Mouse (Mus musculus) ES-Bruce4 (cell line): ENCODE data around the gene Ppp4r4. TPM values are rescaled to one million over a fixed set of nuclear protein-coding genes. Genes with fewer than 3 reads are reported as not detected.
"Not testable (repeated sequence)": the region's sequence is repeated elsewhere in the genome, so short reads cannot be mapped to it uniquely, and the experiment has no call there.

Experiments
- H3K27ac ChIP-seq: 2 replicates; pipeline ENCODE4 v1.5.1; 2012; ENCODE audit warnings: low read length, inconsistent platforms; ENCODE audit not compliant: insufficient read depth
- H3K27me3 ChIP-seq: 2 replicates; pipeline ENCODE4 v1.6.1; 2012; ENCODE audit warnings: mild to moderate bottlenecking, low read length, inconsistent platforms; ENCODE audit not compliant: control insufficient read depth, poor library complexity, insufficient read depth, severe bottlenecking
- H3K36me3 ChIP-seq: 2 replicates; pipeline ENCODE4 v1.6.1; 2012; ENCODE audit warnings: inconsistent platforms, mild to moderate bottlenecking, low read length, moderate library complexity; ENCODE audit not compliant: control insufficient read depth, poor library complexity, insufficient read depth, severe bottlenecking
- H3K4me1 ChIP-seq: one replicate; pipeline ENCODE4 v1.8.1; 2011; ENCODE audit warnings: low read length; ENCODE audit not compliant: control insufficient read depth, insufficient read depth
- H3K4me3 ChIP-seq: 2 replicates; pipeline ENCODE4 v1.5.1; 2011; ENCODE audit warnings: low read depth, mild to moderate bottlenecking, low read length
- H3K9ac ChIP-seq: 2 replicates; pipeline ENCODE4 v1.6.1; 2012; ENCODE audit warnings: low read depth, mild to moderate bottlenecking, inconsistent platforms; ENCODE audit not compliant: poor library complexity, severe bottlenecking
- H3K9me3 ChIP-seq: replicated peaks from 2 replicates; pipeline ENCODE4 v1.6.1; 2012; ENCODE audit warnings: mild to moderate bottlenecking, low read length, inconsistent platforms; ENCODE audit not compliant: control insufficient read depth, poor library complexity, insufficient read depth, severe bottlenecking
- CTCF ChIP-seq: IDR thresholded peaks from one replicate; pipeline ENCODE4 v1.8.1; 2011; ENCODE audit warnings: low read depth, low read length
- EP300 ChIP-seq: IDR thresholded peaks from 2 replicates; pipeline ENCODE4 v1.6.1; 2011; ENCODE audit warnings: low read depth, low read length; ENCODE audit not compliant: insufficient read depth
- POLR2A ChIP-seq: IDR thresholded peaks from one replicate; pipeline ENCODE4 v1.8.1; 2011; ENCODE audit warnings: low read length; ENCODE audit not compliant: insufficient read depth
- polyA plus RNA-seq: library from polyadenylated mRNA; stranded (reverse); fragments of >200 nt; gene quantifications from 2 replicates; pipeline ENCODE4 v1.2.4, GENCODE M21; 2011; ENCODE audit warnings: low read depth; ENCODE audit not compliant: missing spikeins, insufficient read depth, insufficient read length

Gene Ppp4r4
- polyA plus RNA-seq, 1 experiment = 25.7 TPM

DNA sequence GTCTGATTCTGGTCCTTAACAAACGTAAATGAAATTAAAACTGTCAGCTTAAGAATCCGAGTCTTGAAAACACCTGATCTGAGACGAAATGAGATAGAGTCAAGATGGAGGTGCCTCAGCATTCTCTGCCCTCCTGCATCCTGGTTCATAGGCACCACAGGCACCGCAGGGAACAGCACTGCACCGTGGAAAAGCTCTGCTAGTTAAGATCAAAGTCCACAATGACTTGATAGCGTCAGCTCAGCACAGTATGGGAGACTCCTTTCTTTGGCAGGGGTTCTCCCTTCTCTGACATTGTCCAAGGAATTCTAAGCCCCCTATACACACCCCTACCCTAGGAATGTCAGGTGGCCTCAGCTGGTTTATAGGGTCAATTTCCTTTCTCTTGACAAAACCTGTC is 37.6 kb downstream of the Ppp4r4 start:
- TF ChIP-seq EP300 = no peak
- TF ChIP-seq CTCF = no peak
- no peak for TF ChIP-seq POLR2A
- Histone ChIP-seq H3K9me3 (no peaks in the 10 kb centered on the region), H3K27me3 (no peaks in the 10 kb centered on the region), H3K4me1 (no peaks in the 10 kb centered on the region), H3K27ac (no peak overlapping the region), H3K9ac (no peak overlapping the region), H3K36me3 (no peaks in the 10 kb centered on the region), H3K4me3 (no peak overlapping the region)

DNA sequence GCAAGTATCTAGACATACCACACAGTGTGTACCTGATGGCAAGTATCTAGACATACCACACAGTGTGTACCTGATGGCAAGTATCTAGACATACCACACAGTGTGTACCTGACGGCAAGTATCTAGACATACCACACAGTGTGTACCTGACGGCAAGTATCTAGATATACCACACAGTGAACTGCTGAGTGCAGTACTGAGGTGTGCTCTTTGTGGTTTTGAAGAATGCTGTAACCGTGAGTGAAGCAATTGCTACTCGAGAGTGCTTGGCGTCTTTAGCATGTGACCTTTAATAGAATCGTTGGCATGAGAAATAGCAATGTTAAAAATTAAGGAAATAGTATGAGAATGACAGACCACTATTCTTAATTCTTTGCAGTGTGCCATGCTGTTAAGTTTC is 46.1 kb downstream of the Ppp4r4 start:
- not testable (repeated sequence) for H3K27me3 ChIP-seq, H3K4me1 ChIP-seq, H3K27ac ChIP-seq, H3K9ac ChIP-seq, H3K36me3 ChIP-seq, H3K9me3 ChIP-seq, H3K4me3 ChIP-seq

DNA sequence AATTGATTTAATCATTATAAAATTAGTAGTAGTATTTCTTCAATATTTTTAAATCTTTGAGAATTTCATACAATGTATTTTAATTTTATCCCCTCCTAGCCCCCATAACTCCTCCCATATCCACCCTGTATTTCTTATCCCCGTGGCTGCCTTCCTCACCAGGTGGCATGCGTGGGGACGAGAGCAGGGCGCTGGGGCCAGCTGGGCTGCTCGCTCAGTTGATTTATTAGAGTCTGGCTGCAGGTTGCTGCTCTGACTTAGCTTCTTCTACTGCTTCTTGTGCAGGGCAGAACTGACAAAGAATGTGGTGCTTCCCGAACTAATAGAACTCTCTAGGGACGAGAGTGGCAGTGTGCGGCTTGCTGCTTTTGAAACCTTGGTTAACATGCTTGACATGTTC is 51.7 kb downstream of the Ppp4r4 start:
- H3K9ac ChIP-seq = no peak overlapping the region
- H3K36me3 ChIP-seq = no peaks in the 10 kb centered on the region
- H3K27ac ChIP-seq = no peak overlapping the region
- H3K4me1 ChIP-seq = no peaks in the 10 kb centered on the region
- H3K9me3 ChIP-seq = no peaks in the 10 kb centered on the region
- H3K27me3 ChIP-seq = no peaks in the 10 kb centered on the region
- no peak for TF ChIP-seq POLR2A
- no peak overlapping the region for H3K4me3 ChIP-seq

DNA sequence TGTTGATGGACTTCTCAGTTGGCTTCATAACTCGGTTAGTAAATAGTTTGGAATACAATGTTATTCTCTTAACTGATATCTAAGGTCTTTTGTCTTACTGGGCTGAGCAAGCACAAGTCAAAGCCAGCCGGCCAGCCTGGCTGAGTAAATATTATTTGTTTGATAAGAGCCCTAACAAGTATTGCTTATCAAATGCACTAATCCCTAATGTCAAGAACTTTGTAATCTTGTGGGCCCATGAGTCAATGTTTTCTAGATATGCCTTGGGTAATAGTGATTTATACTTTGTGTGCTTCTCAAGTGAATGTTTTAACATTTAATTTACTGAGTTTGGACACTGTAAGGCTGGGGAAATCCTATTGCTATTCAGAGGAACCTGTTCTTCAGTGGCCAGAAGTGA is 66.3 kb downstream of the Ppp4r4 start:
- Histone ChIP-seq H3K9ac (no peak overlapping the region), H3K27ac (no peak overlapping the region), H3K4me3 (no peak overlapping the region), H3K9me3 (no peaks in the 10 kb centered on the region), H3K27me3 (no peaks in the 10 kb centered on the region), H3K36me3 (no peaks in the 10 kb centered on the region), H3K4me1 (no peaks in the 10 kb centered on the region)
- no peak for TF ChIP-seq EP300
- no peak for TF ChIP-seq POLR2A
- TF ChIP-seq CTCF = no peak

DNA sequence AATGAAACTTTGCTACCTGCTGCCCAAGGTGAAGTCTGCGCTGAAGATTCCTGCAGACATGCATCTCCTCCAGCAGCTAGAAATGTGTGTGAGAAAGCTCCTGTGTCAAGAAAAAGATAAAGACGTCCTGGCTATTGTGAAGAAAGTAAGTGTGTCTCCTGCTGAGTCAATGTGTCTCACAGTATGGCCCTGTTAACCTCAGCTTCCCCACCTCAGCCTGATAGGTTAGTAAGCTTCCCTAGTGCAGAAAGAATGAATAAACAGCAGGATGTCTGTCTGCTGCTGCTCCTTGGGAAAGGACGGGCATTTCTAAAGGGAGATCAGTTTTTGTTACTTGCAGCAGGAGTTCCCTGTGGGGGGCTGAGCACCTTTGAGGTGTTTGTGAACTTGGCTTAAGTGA is 68.3 kb downstream of the Ppp4r4 start:
- Histone ChIP-seq H3K4me3 (no peak overlapping the region), H3K4me1 (no peaks in the 10 kb centered on the region), H3K9me3 (no peaks in the 10 kb centered on the region), H3K27ac (no peak overlapping the region), H3K36me3 (no peaks in the 10 kb centered on the region), H3K27me3 (no peaks in the 10 kb centered on the region), H3K9ac (no peak overlapping the region)
- TF ChIP-seq POLR2A (no peak), EP300 (no peak), CTCF (no peak)

DNA sequence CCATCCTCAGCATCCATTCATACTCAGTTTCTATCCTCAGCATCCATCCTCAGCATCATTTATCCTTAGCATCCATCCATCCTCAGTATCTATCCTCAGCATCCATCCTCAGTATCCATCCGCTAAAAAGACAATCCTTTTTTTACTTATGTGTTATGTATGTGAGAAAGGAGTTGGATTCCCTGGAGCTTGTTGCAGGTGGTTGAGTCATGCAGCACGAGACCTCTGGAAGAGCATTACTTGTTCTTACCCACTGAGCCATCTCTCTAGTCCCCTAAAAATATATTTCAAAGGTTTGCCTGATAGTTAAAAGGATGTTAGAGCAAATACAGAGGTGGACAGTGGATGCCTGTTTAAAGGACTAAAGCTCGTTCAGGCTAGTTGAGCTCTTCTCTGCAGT is 69.8 kb downstream of the Ppp4r4 start:
- TF ChIP-seq EP300 (no peak), POLR2A (no peak), CTCF (no peak)
- Histone ChIP-seq H3K4me1 (no peaks in the 10 kb centered on the region), H3K36me3 (no peaks in the 10 kb centered on the region), H3K4me3 (no peak overlapping the region), H3K27ac (no peak overlapping the region), H3K27me3 (no peaks in the 10 kb centered on the region), H3K9me3 (no peaks in the 10 kb centered on the region), H3K9ac (no peak overlapping the region)

DNA sequence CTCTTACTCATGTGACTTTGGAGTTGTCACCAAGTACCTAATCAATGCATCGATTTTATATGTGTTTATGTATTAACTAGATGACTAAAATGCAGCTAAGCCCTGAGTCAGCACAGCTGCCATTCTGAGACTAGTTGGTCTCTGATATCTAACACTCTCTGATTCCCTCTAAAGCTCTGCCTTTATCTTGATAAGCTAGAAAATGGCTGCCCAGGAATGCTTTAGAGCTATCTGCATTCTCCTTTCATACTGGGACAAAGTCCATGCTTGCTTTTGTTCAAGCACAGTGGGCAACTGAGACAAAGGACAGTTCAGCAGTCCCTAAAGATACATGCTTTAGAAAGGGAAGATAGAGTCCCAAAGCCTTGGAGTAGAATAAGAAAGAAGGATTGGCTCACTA is 83.1 kb downstream of the Ppp4r4 start:
- Histone ChIP-seq H3K36me3 (no peaks in the 10 kb centered on the region), H3K9ac (no peak overlapping the region), H3K9me3 (no peaks in the 10 kb centered on the region), H3K27ac (no peak overlapping the region), H3K4me3 (no peak overlapping the region), H3K27me3 (no peaks in the 10 kb centered on the region), H3K4me1 (no peaks in the 10 kb centered on the region)
- TF ChIP-seq POLR2A = no peak
- no peak for TF ChIP-seq CTCF
- TF ChIP-seq EP300 = no peak
